Mouse (Mus musculus): ENCODE measurements around the gene 1700019N19Rik.

- no peak for TF ChIP-seq CTCF (IDR thresholded peaks at IDR 0.05; ENCODE audit: low read depth)
- TF ChIP-seq EP300 (IDR thresholded peaks at IDR 0.05; ENCODE audit: low read depth): no peak
Measured at GRCm38 (mm10) chr19:58762316-58762715, 31.9 kb downstream of the 1700019N19Rik start.
